Mouse (Mus musculus): ENCODE measurements at regions not wholly inside any gene's neighbourhood (a gene's known extent, or its start where the extent isn't known, plus 50 kb on each side); places are given as distances from the start of the nearest gene placed in this dataset.

GRCm38 (mm10) chr2:79566280-79566933, 68.7 kb upstream of the Itprid2 start:
- no peak for TF ChIP-seq CTCF (IDR thresholded peaks at IDR 0.05; ENCODE audit: low read depth, low read length)
- TF ChIP-seq TAL1 (conservative IDR thresholded peaks at IDR 0.05; ENCODE audit: low read depth, low read length) = no peak
- TF ChIP-seq GATA1 (IDR thresholded peaks at IDR 0.05; ENCODE audit: borderline replicate concordance, low read length) = no peak
- TF ChIP-seq POLR2AphosphoS5 (IDR thresholded peaks at IDR 0.05; ENCODE audit: insufficient replicate concordance, low read depth, low read length) = no peak
- TF ChIP-seq GATA2 (IDR thresholded peaks at IDR 0.05; ENCODE audit: borderline replicate concordance, low read depth, low read length) = no peak
